Mouse (Mus musculus): ENCODE measurements at regions not wholly inside any gene's neighbourhood (a gene's known extent, or its start where the extent isn't known, plus 50 kb on each side); places are given as distances from the start of the nearest gene placed in this dataset.

GRCm38 (mm10) chr12:112235841-112236240 is 89.8 kb downstream of the Kif26a start:
- no peak for ATAC-seq (ENCODE audit: low TSS enrichment)

GRCm38 (mm10) chr12:112237061-112237490 is 91.1 kb downstream of the Kif26a start:
- no peak for ATAC-seq (ENCODE audit: low TSS enrichment)

GRCm38 (mm10) chr12:112238834-112239233 is 92.8 kb downstream of the Kif26a start:
- no peak for ATAC-seq (ENCODE audit: low TSS enrichment)

- no peak for ATAC-seq (ENCODE audit: low TSS enrichment)
These were observed 95.7 kb downstream of the Kif26a start for GRCm38 (mm10) chr12:112241740-112242171.

- ATAC-seq (ENCODE audit: low TSS enrichment): no peak
These were observed 97.2 kb downstream of the Kif26a start for GRCm38 (mm10) chr12:112243231-112243630.

GRCm38 (mm10) chr12:112250894-112251293 is 104.9 kb downstream of the Kif26a start:
- ATAC-seq (ENCODE audit: low TSS enrichment): no peak

GRCm38 (mm10) chr12:112253461-112253860 is 107.5 kb downstream of the Kif26a start:
- peak; percentile 55; the same call in 1 of the 2 replicates for ATAC-seq (ENCODE audit: low TSS enrichment)

GRCm38 (mm10) chr12:112255223-112255622 is 109.2 kb downstream of the Kif26a start:
- ATAC-seq (ENCODE audit: low TSS enrichment): no peak

- ATAC-seq (ENCODE audit: low TSS enrichment): no peak
These were observed 111.7 kb downstream of the Kif26a start for GRCm38 (mm10) chr12:112257691-112258090.

GRCm38 (mm10) chr12:112263283-112264056 is 117.5 kb downstream of the Kif26a start:
- ATAC-seq (ENCODE audit: low TSS enrichment): no peak; the same call in 1 of the 2 replicates

- no peak for ATAC-seq (ENCODE audit: low TSS enrichment)
These were observed 118.2 kb downstream of the Kif26a start for GRCm38 (mm10) chr12:112264201-112264600.

DNA sequence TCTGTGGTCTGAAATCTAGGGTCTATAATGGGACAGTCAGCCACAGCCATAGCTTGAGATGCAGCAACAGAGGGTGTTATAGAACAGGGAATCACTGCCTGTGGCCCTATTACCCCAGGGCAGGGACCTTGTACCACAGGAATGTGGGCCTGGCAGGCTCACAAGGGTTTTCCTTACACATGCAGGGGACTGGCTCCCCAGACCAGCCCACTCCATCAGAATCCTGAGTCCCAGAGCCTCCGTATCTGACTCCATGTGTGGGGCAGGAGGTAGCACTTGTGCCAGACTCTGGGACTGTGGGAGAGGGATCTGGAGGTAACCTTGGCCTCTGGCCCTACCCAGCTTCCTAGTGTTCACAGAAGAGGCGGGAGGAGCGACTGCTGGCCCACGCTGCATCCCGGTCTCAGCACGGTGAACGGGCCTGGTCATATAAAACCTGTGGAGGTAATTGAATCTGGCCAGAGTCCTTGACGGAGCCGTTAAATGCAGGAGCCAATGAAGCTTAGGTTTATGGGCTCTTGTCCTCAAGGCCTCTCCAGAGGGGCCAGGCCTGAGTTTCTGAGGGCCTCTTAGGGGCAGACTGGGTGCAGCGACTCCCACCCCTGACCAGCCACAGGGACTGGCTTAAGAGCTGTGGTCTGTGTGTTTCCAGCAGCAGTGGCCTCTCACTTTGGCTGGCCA is 119.4 kb downstream of the Kif26a start:
- no peak for ATAC-seq (ENCODE audit: low TSS enrichment)

- ATAC-seq (ENCODE audit: low TSS enrichment): no peak
These were observed 128.0 kb downstream of the Kif26a start for GRCm38 (mm10) chr12:112274026-112274425.

DNA sequence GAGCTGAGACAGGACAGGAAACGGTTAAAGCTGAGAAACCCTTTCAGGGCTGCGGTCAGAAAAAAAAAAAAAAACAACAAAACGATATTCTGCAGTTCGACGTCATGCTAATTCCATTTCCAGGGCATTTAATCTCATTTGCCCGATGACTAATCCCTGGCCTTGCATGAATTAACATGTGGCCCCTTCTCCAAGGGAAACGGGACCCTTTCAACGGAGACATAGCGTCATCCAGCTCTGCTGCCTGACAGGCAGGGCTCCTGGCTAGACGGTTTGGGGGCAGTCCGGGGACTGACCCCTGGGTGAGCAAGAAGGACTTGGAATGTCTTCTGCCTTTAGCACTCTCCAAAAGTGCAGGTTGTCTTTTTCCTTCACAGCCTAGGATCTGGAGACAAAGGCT is 128.7 kb downstream of the Kif26a start:
- ATAC-seq (ENCODE audit: low TSS enrichment): no peak

DNA sequence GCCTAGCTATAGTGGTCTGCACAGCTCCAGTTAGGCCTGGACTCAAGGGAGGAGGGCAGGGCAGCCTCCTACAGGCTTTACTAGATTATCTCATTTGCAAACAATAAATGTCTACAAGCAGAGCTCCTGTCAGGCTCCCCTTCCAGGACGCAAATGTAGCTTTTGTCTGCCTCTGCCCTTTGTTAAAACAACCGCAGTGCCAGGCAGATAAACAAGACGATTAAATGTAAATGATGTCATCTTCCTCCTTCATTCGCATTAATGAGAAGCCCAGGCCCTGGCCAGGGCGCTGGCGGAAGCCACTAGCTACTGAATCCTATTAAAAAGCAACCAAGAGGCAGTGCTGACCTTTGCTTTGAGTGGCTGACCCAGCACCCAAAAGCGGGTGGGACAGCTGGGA is 130.6 kb downstream of the Kif26a start:
- no peak for ATAC-seq (ENCODE audit: low TSS enrichment)

DNA sequence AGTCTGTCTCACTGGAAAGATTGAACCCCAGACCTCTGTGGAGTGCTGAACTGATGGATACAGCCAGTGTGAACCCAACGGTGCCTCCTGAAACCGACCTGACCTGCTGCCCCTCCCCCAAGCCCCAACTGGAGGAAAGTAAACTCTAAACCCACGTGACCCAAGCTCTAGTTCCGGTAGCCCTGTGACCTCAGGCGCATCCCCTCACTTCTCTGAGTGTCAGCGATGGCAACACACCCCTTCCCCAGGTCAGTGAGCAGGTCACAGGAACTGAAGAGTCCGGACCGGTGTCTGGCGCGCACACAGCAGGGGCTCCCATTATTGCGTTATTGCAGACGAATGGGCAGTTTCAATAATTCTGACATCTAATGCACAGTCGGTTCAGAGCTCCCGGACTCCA is 131.5 kb downstream of the Kif26a start:
- no peak for ATAC-seq (ENCODE audit: low TSS enrichment)

DNA sequence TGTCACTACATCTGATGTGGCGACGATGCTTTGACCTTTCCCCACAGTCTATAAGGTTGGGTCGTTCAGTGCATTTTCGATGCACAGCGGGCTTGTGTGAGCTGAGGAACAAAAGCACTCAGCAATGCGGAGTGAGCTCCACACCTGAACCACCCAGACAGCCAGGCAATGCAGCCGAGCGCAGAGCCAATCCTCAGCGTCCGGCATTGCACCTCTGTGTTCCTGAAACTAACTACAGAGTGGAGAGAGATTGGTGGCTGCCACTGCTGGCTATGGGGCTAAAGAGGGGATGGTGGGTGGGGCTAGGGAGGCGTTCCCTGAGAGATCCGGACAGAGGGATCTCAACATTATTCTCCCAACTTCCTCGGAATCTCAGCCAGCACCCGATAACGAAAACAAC is 139.1 kb downstream of the Kif26a start:
- no peak for ATAC-seq (ENCODE audit: low TSS enrichment)

- no peak for ATAC-seq (ENCODE audit: low TSS enrichment)
These were observed 142.8 kb downstream of the Kif26a start for GRCm38 (mm10) chr12:112288786-112289185.

DNA sequence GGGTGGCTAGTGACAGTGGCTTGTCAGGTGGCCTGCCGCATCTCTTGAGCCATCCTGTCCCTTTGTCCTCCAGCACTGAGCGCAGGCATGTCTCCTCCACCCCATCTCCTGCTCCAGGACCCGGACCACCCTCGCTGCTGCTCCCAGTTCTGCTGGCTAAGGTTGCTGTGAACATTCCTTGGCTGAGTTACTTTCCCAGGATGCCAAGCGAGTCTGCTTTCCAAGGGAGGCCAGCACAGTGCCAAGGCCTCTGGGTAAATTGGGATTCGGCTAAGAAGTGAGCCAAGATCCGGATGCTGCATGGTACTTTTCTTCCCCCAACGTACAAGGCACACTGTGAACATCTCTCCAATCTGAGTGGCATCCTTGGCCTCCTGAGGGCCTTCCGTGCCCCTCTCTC is 144.3 kb downstream of the Kif26a start:
- ATAC-seq (ENCODE audit: low TSS enrichment): peak; percentile 92

DNA sequence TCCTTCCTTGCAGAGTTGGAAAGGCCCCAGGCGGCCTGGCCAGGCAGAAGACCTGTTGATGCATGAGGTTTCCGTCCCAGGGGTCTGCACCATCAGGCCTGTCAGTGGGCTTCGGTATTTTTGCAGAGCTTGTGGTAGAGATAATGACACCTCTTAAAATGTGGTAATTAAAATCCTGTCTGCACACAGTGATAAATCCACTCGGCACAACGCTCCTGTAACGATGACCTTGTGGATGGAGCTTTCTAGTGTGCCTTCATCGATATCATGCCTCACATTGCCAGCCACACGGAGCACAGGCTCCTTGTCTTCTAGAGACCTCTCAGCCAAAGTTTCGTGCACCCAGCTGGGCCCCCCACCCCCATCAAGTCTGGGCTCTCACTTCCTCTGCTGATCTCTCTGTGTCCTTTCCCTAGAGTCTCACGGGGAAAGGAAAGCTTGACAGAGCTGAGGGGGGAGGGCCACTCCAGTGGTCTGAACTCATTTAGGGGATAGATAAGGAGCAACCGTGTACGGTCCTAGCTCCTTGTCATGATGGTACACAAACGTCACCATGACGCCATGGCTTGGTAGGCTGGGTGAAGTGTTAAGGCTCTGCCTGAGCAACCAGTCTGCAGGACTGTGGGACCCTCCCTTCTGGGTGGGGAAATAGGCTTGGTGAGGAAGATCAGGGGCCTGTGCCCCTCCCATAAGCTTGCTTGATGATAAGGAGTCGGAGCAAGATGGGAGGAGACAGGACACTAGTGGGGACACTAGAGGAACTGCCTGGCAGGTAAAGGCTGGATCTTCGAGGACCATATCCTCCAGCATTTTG is 145.9 kb downstream of the Kif26a start:
- ATAC-seq (ENCODE audit: low TSS enrichment): no peak

DNA sequence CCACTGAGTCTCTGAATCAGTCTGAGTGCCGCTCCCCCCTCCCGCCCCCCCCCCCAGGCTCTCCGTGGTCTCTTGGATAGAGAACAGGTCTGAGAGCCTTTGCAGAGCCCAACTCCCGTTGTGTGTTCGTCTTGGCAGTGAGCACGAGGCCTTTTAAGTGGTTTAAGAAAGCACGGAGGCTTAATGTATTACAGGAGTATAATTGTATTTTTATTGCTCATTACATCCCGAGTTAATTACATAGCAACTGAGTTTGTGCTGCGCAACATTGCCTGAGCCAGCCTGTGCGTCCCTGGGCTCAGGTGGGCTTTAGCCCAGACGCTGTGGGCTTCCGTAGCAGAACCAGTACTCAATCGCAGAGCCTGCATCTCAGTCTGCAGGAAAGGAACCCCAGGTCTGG is 147.1 kb downstream of the Kif26a start:
- ATAC-seq (ENCODE audit: low TSS enrichment): no peak

GRCm38 (mm10) chr12:112295337-112295941 is 149.4 kb downstream of the Kif26a start:
- ATAC-seq (ENCODE audit: low TSS enrichment): no peak

All from frontal cortex, adult (tissue).